Mouse (Mus musculus): ENCODE measurements around the gene Mthfd1l.

DNA sequence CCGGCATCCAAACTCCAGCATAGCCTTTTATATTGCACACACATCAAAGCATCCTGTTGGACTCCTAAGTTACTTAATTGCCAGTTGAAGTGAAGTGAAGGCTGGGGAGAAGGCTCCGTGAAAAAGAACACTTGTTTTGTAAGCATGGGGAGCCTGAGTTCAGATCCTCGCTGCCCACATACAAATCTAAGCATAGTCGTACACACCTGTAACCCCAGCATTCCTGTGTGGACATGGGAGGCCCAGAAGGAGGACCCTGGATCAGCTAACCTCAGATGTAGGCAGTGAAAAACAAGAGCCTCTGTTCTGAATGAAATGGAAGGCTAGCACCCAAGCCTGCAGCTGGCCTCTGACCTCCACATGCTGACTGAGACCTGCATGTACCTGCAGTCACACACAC lies 79.8 kb downstream of the Mthfd1l start:
- TF ChIP-seq ZNF384 (IDR thresholded peaks at IDR 0.05; ENCODE audit: low read depth, low read length), result no peak
- no peak for TF ChIP-seq CTCF (conservative IDR thresholded peaks at IDR 0.05 in 1 of 2, IDR thresholded peaks at IDR 0.05 in 1 of 2; ENCODE audit: low read depth in 2 of 2, low read length in 2 of 2)
- no peak for TF ChIP-seq GABPA (IDR thresholded peaks at IDR 0.05; ENCODE audit: insufficient replicate concordance, low read depth, low read length)
- no peak for TF ChIP-seq EP300 (IDR thresholded peaks at IDR 0.05; ENCODE audit: low read length)
- TF ChIP-seq E2F4 (IDR thresholded peaks at IDR 0.05; ENCODE audit: insufficient replicate concordance, low read depth, low read length), result no peak
- no peak for TF ChIP-seq NELFE (IDR thresholded peaks at IDR 0.05; ENCODE audit: low read depth, low read length)
- no peak for TF ChIP-seq MYC (IDR thresholded peaks at IDR 0.05; ENCODE audit: low read depth, low read length)
- no peak for TF ChIP-seq SIN3A (IDR thresholded peaks at IDR 0.05; ENCODE audit: low read length)
- TF ChIP-seq POLR2A (IDR thresholded peaks at IDR 0.05; ENCODE audit: low read depth, low read length), result no peak
- TF ChIP-seq ETS1 (conservative IDR thresholded peaks at IDR 0.05; ENCODE audit: low read depth, low read length), result no peak
- no peak for TF ChIP-seq MAZ (IDR thresholded peaks at IDR 0.05; ENCODE audit: low read depth, low read length)
